Mouse (Mus musculus) liver, embryonic 12.5 days (tissue): ENCODE measurements around the gene Fam229a. TPM values are rescaled to one million over a fixed set of nuclear protein-coding genes. Genes with fewer than 3 reads are reported as not detected.

Source experiments
- ATAC-seq: fragments of 200-750 bp; cut with Nextera tagmentation; 2 replicates; pipeline ENCODE4 v1.8.0; 2017; ENCODE audit warnings: moderate number of reproducible peaks, mild to moderate bottlenecking, moderate library complexity
- H3K27ac ChIP-seq: fragments of 300-500 bp; sonication (generic); 2 replicates; pipeline ENCODE4 v1.5.1; 2016; ENCODE audit warnings: mild to moderate bottlenecking
- H3K27me3 ChIP-seq: fragments of 300-500 bp; sonication (generic); replicated peaks from 2 replicates; pipeline ENCODE4 v1.6.1; 2016; ENCODE audit warnings: mild to moderate bottlenecking, moderate library complexity
- H3K36me3 ChIP-seq: fragments of 300-500 bp; sonication (generic); 2 replicates; pipeline ENCODE4 v1.6.1; 2016; ENCODE audit warnings: mild to moderate bottlenecking, moderate library complexity
- H3K4me1 ChIP-seq: fragments of 300-500 bp; sonication (generic); 2 replicates; pipeline ENCODE4 v1.6.1; 2016
- H3K4me2 ChIP-seq: fragments of 300-500 bp; sonication (generic); 2 replicates; pipeline ENCODE4 v1.6.1; 2016; ENCODE audit warnings: mild to moderate bottlenecking, moderate library complexity
- H3K4me3 ChIP-seq: fragments of 300-500 bp; sonication (generic); 2 replicates; pipeline ENCODE4 v1.5.1; 2016; ENCODE audit warnings: mild to moderate bottlenecking, moderate library complexity
- H3K9ac ChIP-seq: fragments of 300-500 bp; sonication (generic); 2 replicates; pipeline ENCODE4 v1.6.1; 2016; ENCODE audit warnings: mild to moderate bottlenecking, moderate library complexity
- H3K9me3 ChIP-seq: fragments of 300-500 bp; sonication (generic); replicated peaks from 2 replicates; pipeline ENCODE4 v1.6.1; 2016; ENCODE audit warnings: mild to moderate bottlenecking, moderate library complexity
- WGBS: fragments of 180-500 bp; shearing (Covaris S2); methylation state at CpG from one replicate; pipeline ENCODE4 v1.1.7; 2016; ENCODE audit not compliant: insufficient replicate concordance; 5-methylcytosine and 5-hydroxymethylcytosine counted together
- polyA plus RNA-seq: library from polyadenylated mRNA; unstranded; fragments of >200 nt; fragmentation: Nextera tagmentation; extraction: Ambion mirVana; gene quantifications from 2 replicates; pipeline ENCODE4 v1.2.1, GENCODE M21; 2016

The Fam229a gene
- polyA plus RNA-seq, 1 experiment from 2014 or later = not detected

GRCm38 (mm10) chr4:129461183-129461960 lies 29.6 kb upstream of the Fam229a start, which contains the start of gene Bsdc1:
Bsdc1 (plus strand) TSS chr4:129461581.
- no peaks in the 10 kb centered on the region for H3K27me3 ChIP-seq
- H3K4me2 ChIP-seq = peak within 1 kb of the TSS; percentile 82
- H3K27ac ChIP-seq = peak within 1 kb of the TSS; percentile 96
- ATAC-seq = peak; percentile 94
- peak within 1 kb of the TSS; percentile 94 for H3K9ac ChIP-seq
- peaks cover 22% of the 10 kb centered on the region for H3K36me3 ChIP-seq
- no peaks in the 10 kb centered on the region for H3K9me3 ChIP-seq
- peak within 1 kb of the TSS; percentile 83 for H3K4me3 ChIP-seq
- under 1% methylated on average over 46 of the region's 46 CpGs for WGBS
- H3K4me1 ChIP-seq = peaks cover 40% of the 10 kb centered on the region

GRCm38 (mm10) chr4:129462118-129462517 lies 28.9 kb upstream of the Fam229a start:
- H3K4me2 ChIP-seq = peak overlapping the region; percentile 76
- H3K4me1 ChIP-seq = peaks cover 41% of the 10 kb centered on the region
- peak overlapping the region; percentile 83 for H3K4me3 ChIP-seq
- peaks cover 29% of the 10 kb centered on the region for H3K36me3 ChIP-seq
- ATAC-seq = no peak
- no peaks in the 10 kb centered on the region for H3K27me3 ChIP-seq
- H3K27ac ChIP-seq = peak overlapping the region; percentile 96
- WGBS = 39% methylated on average over 3 of the region's 3 CpGs
- H3K9me3 ChIP-seq = no peaks in the 10 kb centered on the region
- peak overlapping the region; percentile 94 for H3K9ac ChIP-seq

- H3K9me3 ChIP-seq = no peaks in the 10 kb centered on the region
- peak overlapping the region; percentile 83 for H3K4me3 ChIP-seq
- H3K36me3 ChIP-seq = peaks cover 42% of the 10 kb centered on the region
- peak overlapping the region; percentile 94 for H3K9ac ChIP-seq
- ATAC-seq = peak; percentile 69
- peaks cover 47% of the 10 kb centered on the region for H3K4me1 ChIP-seq
- H3K27ac ChIP-seq = peak overlapping the region; percentile 96
- no peaks in the 10 kb centered on the region for H3K27me3 ChIP-seq
- WGBS = 46% methylated on average over 24 of the region's 24 CpGs
- H3K4me2 ChIP-seq = peak overlapping the region; percentile 76
These were observed 27.6 kb upstream of the Fam229a start for GRCm38 (mm10) chr4:129463097-129464059.

- Histone ChIP-seq H3K9me3 (no peaks in the 10 kb centered on the region), H3K27me3 (no peaks in the 10 kb centered on the region), H3K36me3 (peaks cover 51% of the 10 kb centered on the region), H3K4me2 (peak overlapping the region; percentile 76), H3K4me3 (peak overlapping the region; percentile 83), H3K27ac (peak overlapping the region; percentile 96), H3K9ac (peak overlapping the region; percentile 94), H3K4me1 (peaks cover 47% of the 10 kb centered on the region)
- WGBS = 67% methylated on average over 4 of the region's 4 CpGs
- peak; percentile 4; the same call in 1 of the 2 replicates for ATAC-seq
These were observed 26.6 kb upstream of the Fam229a start for GRCm38 (mm10) chr4:129464286-129464815.

- Histone ChIP-seq H3K9ac (no peak overlapping the region), H3K4me1 (0 out of 2 replicates have a peak, but pooled peaks cover 5% of the 10 kb centered on the region), H3K27ac (no peak overlapping the region), H3K36me3 (peaks cover 98% of the 10 kb centered on the region), H3K27me3 (no peaks in the 10 kb centered on the region), H3K4me3 (no peak overlapping the region), H3K4me2 (no peak overlapping the region), H3K9me3 (no peaks in the 10 kb centered on the region)
- no peak for ATAC-seq
- 85% methylated on average over 11 of the region's 11 CpGs for WGBS
These were observed 14.9 kb upstream of the Fam229a start for GRCm38 (mm10) chr4:129476047-129476446.

GRCm38 (mm10) chr4:129479863-129480262 lies 11.1 kb upstream of the Fam229a start:
- no peak for ATAC-seq
- no peak overlapping the region for H3K4me3 ChIP-seq
- H3K9ac ChIP-seq = no peak overlapping the region
- H3K4me2 ChIP-seq = no peak overlapping the region
- H3K9me3 ChIP-seq = no peaks in the 10 kb centered on the region
- 0 out of 2 replicates have a peak, but pooled peaks cover 5% of the 10 kb centered on the region for H3K4me1 ChIP-seq
- no peaks in the 10 kb centered on the region for H3K27me3 ChIP-seq
- WGBS = 86% methylated on average over 3 of the region's 3 CpGs
- H3K27ac ChIP-seq = no peak overlapping the region
- H3K36me3 ChIP-seq = peaks cover 100% of the 10 kb centered on the region

GRCm38 (mm10) chr4:129481090-129481489 lies 9.9 kb upstream of the Fam229a start:
- no peaks in the 10 kb centered on the region for H3K9me3 ChIP-seq
- no peak for ATAC-seq
- no peak overlapping the region for H3K4me2 ChIP-seq
- no peak overlapping the region for H3K27ac ChIP-seq
- H3K4me1 ChIP-seq = 0 out of 2 replicates have a peak, but pooled peaks cover 2% of the 10 kb centered on the region
- H3K9ac ChIP-seq = no peak overlapping the region
- H3K4me3 ChIP-seq = no peak overlapping the region
- WGBS = 83% methylated on average over 1 of the region's 1 CpGs
- no peaks in the 10 kb centered on the region for H3K27me3 ChIP-seq
- peaks cover 100% of the 10 kb centered on the region for H3K36me3 ChIP-seq

DNA sequence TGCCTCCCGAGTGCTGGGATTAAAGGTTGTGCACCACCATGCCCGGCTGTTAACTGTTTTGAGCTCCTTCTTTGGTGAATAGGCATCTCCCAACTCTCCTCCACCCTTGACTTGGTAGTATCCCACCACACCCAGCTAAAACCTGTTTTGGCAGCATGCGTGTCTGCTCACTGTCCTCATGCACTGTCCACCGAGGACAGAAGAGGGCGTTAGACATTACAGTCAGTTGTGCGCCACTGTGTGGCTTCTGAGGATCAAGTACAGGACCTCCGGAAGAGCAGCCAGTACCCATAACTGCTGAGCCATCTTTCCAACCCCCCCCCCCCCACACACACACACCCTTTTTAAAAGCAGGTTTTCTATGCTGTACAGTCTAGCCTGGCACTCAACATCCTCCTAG lies 3.7 kb downstream of the Fam229a start:
- Histone ChIP-seq H3K9me3 (no peaks in the 10 kb centered on the region), H3K4me1 (peaks cover 51% of the 10 kb centered on the region), H3K4me3 (no peak overlapping the region), H3K27ac (no peak overlapping the region), H3K36me3 (peaks cover under 1% of the 10 kb centered on the region; the same call in 1 of the 2 replicates), H3K27me3 (peaks cover 67% of the 10 kb centered on the region), H3K4me2 (no peak overlapping the region), H3K9ac (no peak overlapping the region)
- no peak for ATAC-seq
- 52% methylated on average over 7 of the region's 7 CpGs for WGBS

DNA sequence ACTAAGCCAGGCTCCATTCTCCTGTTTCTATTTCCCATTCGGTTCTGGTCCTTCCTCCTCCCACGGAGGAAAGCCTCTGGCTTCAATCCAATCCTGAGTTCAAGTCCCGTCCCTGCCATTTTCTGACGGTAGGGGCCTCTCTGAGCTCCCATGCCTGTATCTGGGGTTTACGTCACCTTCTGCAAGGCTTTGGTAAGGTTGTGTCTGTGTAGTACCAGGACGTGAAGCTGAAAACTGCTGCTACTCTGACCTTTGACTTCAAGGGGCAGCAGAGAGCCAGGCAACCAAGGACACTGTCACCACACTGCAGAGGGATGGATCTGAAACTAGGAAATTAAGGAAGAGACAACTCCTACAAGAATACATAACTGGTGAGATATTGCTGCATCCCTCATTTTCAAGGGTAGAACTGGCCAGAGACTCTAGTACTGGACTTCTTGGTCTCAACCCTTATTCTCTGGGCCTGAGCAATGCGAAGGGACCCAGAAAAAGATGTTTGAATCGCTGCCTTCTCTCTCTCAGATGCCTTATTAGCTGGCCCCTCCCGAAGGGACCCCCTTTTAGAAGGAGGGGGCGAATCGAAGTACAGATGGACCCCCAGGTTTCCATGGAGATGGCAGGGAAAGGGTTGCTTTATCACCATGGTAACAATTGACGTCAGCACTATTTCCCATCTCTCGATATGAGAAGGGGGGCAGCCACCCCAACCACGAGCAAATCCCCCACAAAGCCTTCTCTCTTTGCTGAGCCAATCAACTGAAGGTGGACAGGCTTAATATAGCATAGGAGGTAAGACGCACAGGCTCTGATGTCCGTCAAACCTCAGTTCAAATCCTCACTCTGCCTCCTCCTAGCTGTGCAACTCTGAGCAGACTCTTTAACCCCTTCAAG lies 4.9 kb downstream of the Fam229a start:
- Histone ChIP-seq H3K27me3 (peaks cover 54% of the 10 kb centered on the region), H3K4me2 (no peak overlapping the region), H3K9ac (no peak overlapping the region), H3K27ac (peak overlapping the region; percentile 15; the same call in 1 of the 2 replicates), H3K4me1 (peaks cover 63% of the 10 kb centered on the region), H3K36me3 (no peaks in the 10 kb centered on the region), H3K9me3 (no peaks in the 10 kb centered on the region), H3K4me3 (no peak overlapping the region)
- no peak for ATAC-seq
- WGBS = 23% methylated on average over 16 of the region's 16 CpGs

DNA sequence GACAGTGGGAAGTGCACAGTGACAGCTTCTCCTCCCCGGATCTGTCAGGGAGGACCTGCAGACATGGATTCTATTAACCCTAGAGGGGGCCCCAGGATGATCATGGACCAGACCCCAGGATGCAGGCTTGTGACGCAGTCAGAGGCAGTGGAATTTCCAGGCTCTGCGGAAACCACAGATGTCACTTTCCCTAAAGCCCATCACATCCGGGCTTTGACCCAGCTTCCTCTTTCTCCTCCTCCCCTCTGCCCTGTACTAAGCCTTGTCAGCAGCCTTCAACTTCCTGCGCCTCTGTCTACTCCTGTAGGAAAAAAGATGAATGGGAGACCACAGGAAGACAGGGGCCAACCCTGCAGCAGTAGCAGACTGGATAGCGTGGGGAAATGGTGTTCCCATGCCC lies 5.6 kb downstream of the Fam229a start:
- 0 out of 2 replicates have a peak overlapping the region, but pooled peaks have one; percentile 2 for H3K4me2 ChIP-seq

DNA sequence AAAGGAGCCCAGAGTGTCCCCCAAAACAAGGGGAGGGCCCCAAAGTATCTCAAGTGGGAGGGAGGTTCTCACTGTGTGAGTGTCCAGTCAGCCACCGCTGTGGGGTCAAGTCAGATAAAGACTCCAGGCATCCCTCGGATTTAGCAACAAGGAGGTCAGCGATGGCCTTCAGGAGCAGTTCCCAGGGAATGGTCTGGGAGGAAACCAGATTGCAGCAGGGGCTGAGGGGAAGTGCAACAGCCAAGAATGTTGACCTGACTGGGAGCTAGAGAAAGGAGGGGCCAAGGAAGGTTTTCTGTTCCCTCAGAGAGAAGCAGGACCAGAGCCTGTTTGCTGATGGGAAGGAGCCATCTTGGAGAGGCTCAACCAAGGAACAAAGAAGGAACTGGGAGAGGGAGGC lies 8.0 kb downstream of the Fam229a start:
- H3K36me3 ChIP-seq = no peaks in the 10 kb centered on the region
- no peak overlapping the region for H3K9ac ChIP-seq
- peaks cover 79% of the 10 kb centered on the region for H3K4me1 ChIP-seq
- H3K9me3 ChIP-seq = no peaks in the 10 kb centered on the region
- no peak for ATAC-seq
- 45% methylated on average over 3 of the region's 3 CpGs for WGBS
- H3K4me2 ChIP-seq = no peak overlapping the region
- H3K27me3 ChIP-seq = peaks cover 38% of the 10 kb centered on the region
- H3K27ac ChIP-seq = peak overlapping the region; percentile 82
- no peak overlapping the region for H3K4me3 ChIP-seq

More for the DNA sequence above, 5.6 kb downstream of the Fam229a start:
- Histone ChIP-seq H3K9me3 (no peaks in the 10 kb centered on the region), H3K4me3 (no peak overlapping the region), H3K4me1 (peaks cover 62% of the 10 kb centered on the region), H3K9ac (no peak overlapping the region), H3K27ac (peak overlapping the region; percentile 23), H3K27me3 (peaks cover 47% of the 10 kb centered on the region), H3K36me3 (no peaks in the 10 kb centered on the region)
- ATAC-seq = peak; percentile 14; the same call in 1 of the 2 replicates
- WGBS = 8% methylated on average over 6 of the region's 6 CpGs
